Mouse (Mus musculus): ENCODE measurements at regions not wholly inside any gene's neighbourhood (a gene's known extent, or its start where the extent isn't known, plus 50 kb on each side); places are given as distances from the start of the nearest gene placed in this dataset.

- no peak for DNase-seq (ENCODE audit: low read depth, low spot score)
These were observed 660.5 kb upstream of the Sel1l start for GRCm38 (mm10) chr12:92509494-92509893.

GRCm38 (mm10) chr12:92508796-92509489 lies 660.0 kb upstream of the Sel1l start:
- DNase-seq (ENCODE audit: low read depth, low spot score): no peak

DNA sequence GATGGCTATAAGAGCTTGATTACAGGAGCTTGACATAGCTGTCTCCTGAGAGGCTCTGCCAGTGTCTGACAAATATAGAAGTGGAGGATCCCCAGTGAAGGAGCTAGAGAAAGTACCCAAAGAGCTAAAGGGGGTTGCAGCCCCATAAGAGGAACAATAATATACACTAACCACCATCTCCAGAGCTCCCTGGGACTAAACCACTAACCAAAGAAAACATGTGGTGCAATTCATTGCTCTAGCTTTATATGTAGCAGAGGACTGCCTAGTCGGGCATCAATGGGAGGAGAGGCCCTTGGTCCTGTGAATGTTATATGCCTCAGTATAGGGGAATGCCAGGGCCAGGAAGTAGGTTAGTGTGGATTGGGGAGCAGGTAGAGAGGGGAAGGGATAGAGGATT lies 635.0 kb upstream of the Sel1l start:
- no peak for DNase-seq (ENCODE audit: low read depth, low spot score)

DNA sequence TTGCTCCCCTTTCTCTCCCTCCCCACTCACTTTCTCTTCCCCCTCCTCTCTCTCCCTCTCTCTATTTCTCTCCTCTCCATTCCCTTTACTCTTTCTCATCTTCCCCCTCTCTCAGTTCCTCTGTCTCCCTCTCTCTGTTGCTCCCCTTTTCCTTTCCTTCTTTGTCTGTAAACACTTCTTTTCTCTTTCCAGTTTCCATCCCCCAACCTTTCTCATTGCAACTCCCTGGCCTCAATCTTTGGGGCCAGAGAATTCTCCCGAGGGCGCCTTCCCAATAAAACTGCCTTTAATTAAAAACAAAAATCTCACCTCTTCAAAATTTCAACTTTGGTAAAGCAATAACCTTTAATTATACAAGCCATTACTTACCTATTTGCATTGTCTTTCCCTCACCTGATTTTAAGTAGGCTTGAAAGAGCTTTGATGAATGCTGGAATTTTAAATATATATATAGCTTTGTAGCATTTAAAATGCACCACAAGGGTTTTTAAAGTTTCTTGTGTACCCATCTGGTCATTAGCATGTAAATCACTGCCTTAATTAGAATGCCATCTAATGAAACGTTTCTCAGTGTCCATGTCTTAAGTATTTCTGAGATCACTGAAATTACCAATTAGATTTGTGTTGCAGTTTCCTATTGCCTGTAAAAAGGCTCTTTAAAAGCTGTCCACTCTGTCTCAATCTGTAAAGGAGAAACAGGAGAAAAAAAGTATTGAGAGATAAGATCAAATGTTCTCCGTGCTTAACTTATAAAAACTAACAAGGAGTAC lies 625.5 kb upstream of the Sel1l start:
- DNase-seq (ENCODE audit: low read depth, low spot score): no peak

DNA sequence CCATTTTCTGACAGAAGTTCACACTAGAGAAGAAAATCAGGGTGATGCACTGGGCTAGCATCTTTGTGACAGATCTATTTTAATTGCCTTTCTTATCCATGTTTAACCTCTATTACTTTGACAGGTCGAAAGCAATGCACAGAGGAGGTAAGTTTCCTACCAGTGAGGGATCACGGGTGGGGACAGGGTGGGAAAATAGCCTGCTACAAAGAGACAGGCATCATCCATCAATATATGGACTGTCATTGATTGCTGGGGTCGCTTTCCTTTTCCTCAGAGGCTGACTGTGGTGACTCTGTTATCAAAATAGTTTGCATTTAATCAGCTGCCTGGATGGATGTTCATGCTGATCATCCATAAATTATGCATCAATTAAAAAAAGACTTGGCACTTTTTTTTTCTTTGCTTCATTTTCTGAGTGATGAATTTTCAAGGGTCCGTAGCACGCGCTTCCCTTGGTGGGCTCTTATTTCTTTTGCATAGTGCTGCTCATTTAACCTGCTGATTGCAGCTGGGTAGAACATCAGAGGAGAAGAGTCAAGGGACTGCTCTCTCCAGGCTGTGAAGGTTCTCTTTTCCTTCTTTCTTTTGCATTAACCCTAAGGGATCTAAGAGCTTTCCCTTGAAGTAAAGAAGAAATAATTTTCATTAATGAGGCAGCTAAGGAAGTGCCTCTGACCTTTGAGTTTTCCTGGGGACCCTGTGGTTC lies 602.3 kb upstream of the Sel1l start:
- DNase-seq (ENCODE audit: low read depth, low spot score): no peak

DNA sequence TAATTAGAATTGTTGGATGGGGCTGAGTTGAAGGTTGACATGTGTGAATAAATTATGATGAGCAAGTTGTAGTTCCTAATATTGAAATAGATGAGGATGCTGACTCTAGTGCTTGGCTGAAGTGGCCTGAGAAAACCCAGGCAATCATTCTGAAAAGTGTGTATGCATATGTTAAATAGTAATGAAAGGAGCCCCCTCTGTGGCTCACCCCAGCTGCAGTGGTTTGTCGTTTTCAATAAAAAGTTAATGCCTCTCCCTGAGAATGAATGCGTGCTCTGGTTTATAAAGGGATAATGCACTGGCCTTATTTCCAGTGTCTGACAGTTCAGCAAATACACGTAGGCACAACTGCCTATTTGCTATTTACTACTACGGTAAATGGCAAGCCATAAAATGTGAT lies 569.5 kb upstream of the Sel1l start:
- no peak for DNase-seq (ENCODE audit: low read depth, low spot score)

DNA sequence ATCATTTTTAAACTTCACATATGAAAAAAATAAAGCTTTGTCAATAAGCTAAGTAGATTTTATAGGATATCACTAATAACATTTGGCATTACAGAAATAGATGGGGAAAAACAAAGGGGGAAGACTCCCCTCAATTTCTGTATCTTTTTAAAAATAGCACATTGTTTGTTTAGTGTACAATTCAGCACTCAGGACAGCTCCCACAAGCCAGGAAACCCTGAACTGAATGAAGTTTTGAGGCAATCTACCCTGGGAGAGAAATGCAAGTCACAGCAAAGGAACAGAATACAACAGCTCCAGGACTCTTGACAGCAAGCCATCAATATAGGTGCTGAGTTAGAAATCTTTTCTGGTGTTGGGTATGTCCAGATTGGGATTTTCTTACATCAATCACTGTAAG lies 556.5 kb upstream of the Sel1l start:
- no peak for DNase-seq (ENCODE audit: low read depth, low spot score)

DNA sequence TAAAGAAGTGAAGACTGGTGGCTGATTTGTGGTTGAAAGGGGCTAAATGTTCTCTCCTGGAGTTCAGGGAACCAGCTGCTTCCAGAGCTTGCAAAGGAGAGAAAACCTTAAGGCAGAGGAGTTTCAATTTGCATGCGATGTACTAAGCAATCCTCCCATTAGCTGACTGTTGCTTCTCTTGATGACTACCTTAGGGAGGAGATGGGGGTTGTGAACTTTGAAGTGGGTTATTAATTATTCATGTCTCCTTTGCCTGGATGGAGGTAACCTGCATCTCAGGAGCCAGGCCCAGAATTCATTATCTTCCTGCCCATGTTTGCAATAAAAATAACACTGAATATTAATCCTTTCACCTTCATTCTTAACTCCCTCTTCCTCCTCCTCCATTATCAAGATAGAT lies 552.0 kb upstream of the Sel1l start:
- no peak for DNase-seq (ENCODE audit: low read depth, low spot score)

GRCm38 (mm10) chr12:92386195-92386594 lies 537.2 kb upstream of the Sel1l start:
- no peak for DNase-seq (ENCODE audit: low read depth, low spot score)

DNA sequence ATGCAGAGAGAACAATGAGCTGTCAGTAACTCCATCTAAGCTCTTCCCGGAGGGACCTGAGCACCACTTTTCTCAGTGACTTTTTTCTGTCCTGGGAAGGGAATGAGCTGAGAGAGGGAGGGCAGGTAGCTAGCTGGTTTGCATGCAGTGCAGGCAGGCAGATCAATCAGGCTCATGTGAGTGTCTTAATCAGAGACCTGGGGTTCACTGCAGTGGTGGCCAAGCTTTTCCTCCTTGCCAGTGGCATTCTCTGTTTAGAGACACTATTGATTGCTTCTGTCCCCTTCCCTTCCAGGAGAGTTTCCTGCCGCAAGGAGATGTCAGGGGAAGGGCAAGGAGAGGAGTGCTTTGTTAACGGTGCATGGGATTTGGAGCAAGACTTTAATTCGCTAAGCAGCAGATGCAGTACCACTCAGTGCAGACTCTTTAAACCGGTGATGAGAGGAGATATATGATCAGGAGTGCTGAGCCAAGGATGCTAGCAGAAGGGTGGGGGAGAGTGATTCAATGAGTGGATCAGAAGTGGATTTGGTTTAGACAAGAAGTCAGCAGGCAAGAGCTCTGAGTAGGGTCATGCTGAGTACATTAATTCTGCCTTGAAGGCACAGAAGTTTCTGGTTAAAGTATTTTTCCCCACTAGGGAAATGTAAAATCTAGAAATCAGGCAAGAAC lies 535.4 kb upstream of the Sel1l start:
- no peak for DNase-seq (ENCODE audit: low read depth, low spot score)

DNA sequence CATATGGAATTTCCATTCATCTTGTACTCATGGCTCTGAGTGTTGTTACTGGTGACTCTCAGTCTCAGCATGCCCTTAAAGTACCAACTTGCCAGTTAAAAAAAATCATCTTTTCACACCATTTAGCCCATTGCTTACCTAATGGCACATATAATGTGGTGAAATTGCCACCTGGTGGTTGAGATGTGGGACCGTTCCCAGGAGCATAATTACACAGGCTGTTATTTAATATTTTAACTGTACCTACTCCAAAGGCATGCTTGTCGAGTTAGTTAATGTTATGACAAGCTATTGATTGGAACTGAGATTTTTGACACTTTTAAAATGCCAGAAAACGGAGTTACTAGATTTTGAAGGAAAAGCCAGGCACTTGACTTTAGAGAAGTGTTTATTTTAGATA lies 530.2 kb upstream of the Sel1l start:
- no peak for DNase-seq (ENCODE audit: low read depth, low spot score)

- no peak for DNase-seq (ENCODE audit: low read depth, low spot score)
These were observed 517.0 kb upstream of the Sel1l start for GRCm38 (mm10) chr12:92365926-92366325.

- DNase-seq (ENCODE audit: low read depth, low spot score): no peak
These were observed 504.7 kb upstream of the Sel1l start for GRCm38 (mm10) chr12:92353386-92354257.

- no peak for DNase-seq (ENCODE audit: low read depth, low spot score)
These were observed 469.3 kb upstream of the Sel1l start for GRCm38 (mm10) chr12:92318241-92318640.

- DNase-seq (ENCODE audit: low read depth, low spot score): no peak
These were observed 468.7 kb upstream of the Sel1l start for GRCm38 (mm10) chr12:92317609-92318008.

- DNase-seq (ENCODE audit: low read depth, low spot score): no peak
These were observed 467.3 kb upstream of the Sel1l start for GRCm38 (mm10) chr12:92316285-92316684.

DNA sequence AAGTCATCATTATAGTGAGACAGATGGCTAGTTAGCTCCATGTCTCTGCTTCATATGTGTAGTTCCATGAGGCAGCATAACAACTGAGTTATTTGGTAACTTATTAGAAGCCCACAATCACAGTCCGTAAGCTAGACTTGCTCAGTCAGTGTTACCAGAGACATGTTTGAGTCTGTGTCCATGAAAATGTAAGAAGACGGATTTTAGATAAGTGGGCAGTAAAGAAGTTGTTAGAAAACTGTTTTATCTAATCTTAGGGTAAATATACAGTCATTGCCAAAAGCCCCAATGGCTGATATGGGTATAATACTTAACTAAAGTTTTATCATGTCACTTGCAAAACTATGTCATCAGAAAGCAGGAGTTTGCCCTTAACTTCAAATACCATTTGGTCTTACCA lies 466.9 kb upstream of the Sel1l start:
- DNase-seq (ENCODE audit: low read depth, low spot score): no peak

GRCm38 (mm10) chr12:92302951-92303591 lies 454.1 kb upstream of the Sel1l start:
- DNase-seq (ENCODE audit: low read depth, low spot score): peak; percentile 59

- DNase-seq (ENCODE audit: low read depth, low spot score): no peak
These were observed 445.9 kb upstream of the Sel1l start for GRCm38 (mm10) chr12:92294887-92295286.

DNA sequence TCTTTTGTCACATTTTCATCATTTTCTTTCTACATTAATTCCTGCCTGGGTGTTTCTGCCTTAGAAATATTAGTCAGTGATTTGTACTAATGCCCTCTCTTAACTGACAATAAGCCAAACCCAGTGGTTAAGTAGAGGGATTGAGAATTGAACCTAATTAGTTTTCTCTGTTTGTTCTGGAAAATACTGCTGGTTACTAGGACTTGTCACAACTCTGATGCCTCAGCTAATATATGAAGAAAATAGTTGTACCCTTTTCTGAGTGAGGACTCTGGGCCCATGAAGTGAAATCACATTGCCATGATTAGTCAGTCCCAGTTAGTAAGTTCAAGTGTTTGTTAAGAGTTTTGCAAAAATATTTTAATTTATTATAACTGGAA lies 444.4 kb upstream of the Sel1l start:
- no peak for DNase-seq (ENCODE audit: low read depth, low spot score)
